Mouse (Mus musculus): Measurements from ENCODE around the gene Cers1.

Cers1 gene

DNA sequence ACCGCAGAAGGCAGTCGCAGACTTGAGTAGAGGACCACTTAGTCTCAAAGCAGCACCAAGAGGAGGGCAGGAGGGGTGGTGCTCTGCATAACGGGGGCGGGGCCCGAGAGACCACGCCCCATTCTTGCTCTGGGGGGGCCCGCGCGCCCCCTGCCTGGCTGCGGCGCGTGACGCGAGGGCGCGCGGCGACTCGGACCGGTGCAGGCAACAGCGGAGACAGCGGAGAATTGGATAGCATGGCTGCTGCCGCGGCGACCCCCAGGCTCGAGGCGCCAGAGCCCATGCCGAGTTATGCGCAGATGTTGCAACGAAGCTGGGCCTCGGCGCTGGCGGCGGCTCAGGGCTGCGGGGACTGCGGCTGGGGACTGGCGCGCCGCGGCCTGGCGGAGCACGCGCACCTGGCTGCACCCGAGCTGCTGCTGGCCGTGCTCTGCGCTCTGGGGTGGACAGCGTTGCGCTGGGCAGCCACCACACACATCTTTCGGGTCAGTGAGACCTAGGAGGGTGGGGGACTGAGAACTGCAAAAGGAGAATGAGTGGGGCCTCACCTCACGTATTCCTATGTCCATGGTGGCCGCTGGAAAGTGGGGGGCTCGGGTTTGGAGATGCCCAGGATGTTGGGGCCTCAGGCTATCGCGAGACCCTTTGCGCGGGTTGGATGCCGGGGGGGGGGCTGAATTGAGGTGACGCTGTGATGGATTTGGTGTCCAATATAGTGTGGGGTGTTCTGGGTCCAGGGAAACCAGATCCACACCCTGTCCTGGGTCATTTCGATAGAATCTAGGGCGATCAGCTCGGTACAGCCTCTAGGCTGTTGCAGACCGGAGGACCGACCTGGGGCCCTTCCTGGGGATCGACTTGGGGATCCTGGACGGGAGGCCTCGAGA lies at the start of gene Cers1:
Gene Cers1 (plus strand): TSS at position 152 of the 887 bp plus-strand sequence.
- in situ Hi-C loops (cut with MboI, MseI): no loop called here

DNA sequence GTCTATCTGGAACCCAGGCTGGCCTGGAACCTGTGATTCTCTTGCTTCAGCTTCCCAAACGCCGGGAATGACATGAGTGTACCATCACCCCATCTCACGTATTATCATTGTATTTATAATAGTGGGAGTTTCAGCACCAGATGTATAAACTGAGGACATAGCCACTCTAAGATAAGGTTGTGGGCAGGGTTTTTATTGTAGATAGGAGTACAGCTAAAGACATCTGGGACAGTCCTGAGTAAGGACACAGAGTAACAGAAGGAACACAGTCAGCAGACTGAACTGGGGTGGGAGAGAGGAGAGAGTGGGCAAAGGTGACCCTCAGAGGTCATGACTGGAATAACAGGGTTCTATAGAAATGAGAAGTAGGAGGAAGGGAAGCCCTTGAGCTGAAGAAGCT lies 47.9 kb upstream of the Cers1 start:
- in situ Hi-C loops (cut with MboI, MseI): no loop called here

GRCm38 (mm10) chr8:70268311-70268710 lies 47.3 kb upstream of the Cers1 start:
- in situ Hi-C loops (cut with MboI, MseI): no loop called here

GRCm38 (mm10) chr8:70268799-70269565 lies 46.6 kb upstream of the Cers1 start:
- in situ Hi-C loops (cut with MboI, MseI): no loop called here

DNA sequence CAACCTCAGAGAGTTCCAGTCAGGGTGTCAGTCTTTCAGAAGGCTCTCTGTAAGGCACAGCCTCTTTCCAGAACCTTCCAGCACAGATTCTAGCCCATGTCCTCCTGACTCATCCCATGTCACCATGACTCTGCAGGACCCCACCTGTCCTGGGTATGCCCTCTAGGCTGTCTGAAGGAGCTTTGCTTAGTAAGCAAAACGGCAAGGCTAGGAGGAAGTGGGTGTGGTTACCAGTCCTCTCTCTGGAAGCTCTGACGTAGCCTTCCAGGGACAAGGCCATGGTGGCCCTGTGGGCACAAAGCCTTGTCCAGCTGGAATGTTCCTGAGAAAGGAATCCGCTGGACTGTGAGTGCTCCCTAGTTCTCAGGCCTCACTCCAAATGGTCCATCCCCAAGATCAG lies 42.6 kb upstream of the Cers1 start:
- in situ Hi-C loops (cut with MboI, MseI): no loop called here

GRCm38 (mm10) chr8:70274350-70274749 lies 41.2 kb upstream of the Cers1 start:
- in situ Hi-C loops (cut with MboI, MseI): no loop called here

DNA sequence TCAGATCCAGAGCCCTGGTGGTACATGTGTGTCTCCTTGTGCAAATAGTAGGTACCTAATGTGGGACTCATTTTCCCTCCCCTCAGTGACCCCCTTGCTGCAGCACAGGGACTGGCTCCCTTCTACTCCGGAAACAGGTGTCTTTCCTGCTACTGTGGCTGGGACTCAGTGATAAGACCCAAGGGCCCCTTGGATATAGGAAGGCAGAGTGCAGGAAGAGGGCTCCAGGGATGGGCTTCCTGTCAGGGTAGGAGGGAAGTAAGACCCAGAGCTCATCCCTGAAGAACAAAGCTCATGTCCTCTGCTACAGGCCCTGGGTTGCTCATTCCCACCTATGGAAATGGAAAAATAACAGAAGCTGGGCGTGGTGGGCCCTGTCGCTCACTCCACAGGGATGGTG lies 39.1 kb upstream of the Cers1 start:
- in situ Hi-C loops (cut with MboI, MseI): no loop called here

DNA sequence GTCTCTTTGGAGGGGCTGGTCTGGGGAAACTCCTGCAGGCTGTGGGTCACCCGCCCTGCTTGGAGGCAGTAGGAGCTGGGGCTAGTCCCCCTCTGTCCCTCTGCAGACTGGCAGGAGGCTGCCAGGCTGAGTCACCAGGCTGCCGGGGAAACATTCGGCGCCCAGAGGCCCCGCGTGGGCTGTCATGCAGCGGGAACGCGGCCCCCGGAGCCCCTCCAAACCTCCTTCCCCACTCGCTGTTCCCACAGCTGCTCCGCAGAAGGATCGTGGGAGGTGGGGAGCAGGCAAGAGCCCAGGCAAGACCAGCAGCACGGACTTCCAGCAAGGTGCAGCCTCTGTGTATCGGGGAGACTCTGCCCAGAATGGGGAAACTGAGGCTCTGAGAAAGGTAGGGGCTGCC lies 37.4 kb upstream of the Cers1 start:
- in situ Hi-C loops (cut with MboI, MseI): no loop called here

- in situ Hi-C loops (cut with MboI, MseI): no loop called here
These were observed 36.3 kb upstream of the Cers1 start for GRCm38 (mm10) chr8:70279266-70279665.

DNA sequence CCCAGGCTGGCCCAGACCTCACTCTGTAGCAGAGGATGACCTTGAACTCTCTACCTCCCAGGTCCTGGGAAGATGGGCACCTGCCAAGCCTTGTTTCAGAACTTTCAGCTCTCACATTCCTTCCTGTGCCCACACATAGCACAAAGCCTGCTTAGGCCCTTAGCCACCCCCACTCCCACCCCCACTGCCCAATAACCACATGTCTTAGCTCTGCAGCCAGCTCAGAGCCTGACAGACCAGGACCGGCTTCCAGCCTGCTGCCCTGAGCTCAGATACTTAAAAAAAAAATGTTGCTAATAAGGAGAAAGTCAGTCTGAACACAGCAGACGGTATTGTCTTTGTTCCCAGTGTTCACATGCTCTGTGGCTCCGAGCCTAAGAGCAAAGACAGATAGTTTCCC lies 34.6 kb upstream of the Cers1 start:
- in situ Hi-C loops (cut with MboI, MseI): no loop called here

DNA sequence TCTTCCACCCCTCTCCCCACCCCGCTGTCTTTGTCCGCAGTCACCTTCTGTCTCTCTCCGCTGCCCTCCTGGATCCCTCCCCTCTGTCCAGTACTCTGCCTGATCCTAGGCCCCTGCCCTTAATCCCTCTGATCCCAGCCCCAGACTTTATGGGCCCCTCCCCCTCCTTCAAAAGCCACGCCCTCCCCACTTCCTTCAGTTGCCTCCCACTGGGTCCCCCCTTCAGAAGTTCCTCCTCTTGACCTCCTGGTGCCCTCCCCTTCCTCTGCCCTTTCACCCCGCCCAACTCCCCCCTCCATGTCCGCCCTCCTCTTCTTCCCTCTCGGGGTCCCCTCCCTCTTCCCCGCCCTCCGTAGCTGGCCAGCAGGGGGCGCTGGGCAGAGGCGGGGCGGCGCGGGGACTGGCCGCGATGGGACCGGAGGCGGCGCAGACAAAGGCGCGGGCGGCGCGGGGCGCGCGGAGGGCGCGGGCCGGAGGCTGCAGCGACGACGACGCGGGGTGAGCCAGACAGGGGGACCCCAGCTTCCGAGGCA lies 32.9 kb upstream of the Cers1 start, which contains the start of gene Homer3:
Gene Homer3 (plus strand): TSS at position 225 of the 533 bp plus-strand sequence.
- in situ Hi-C loops (cut with MboI, MseI): no loop called here

- in situ Hi-C loops (cut with MboI, MseI): no loop called here
These were observed 32.2 kb upstream of the Cers1 start for GRCm38 (mm10) chr8:70283136-70284077.

GRCm38 (mm10) chr8:70284421-70284820 lies 31.2 kb upstream of the Cers1 start:
- in situ Hi-C loops (cut with MboI, MseI): no loop called here

- in situ Hi-C loops (cut with MboI, MseI): no loop called here
These were observed 30.3 kb upstream of the Cers1 start for GRCm38 (mm10) chr8:70285304-70285703.

DNA sequence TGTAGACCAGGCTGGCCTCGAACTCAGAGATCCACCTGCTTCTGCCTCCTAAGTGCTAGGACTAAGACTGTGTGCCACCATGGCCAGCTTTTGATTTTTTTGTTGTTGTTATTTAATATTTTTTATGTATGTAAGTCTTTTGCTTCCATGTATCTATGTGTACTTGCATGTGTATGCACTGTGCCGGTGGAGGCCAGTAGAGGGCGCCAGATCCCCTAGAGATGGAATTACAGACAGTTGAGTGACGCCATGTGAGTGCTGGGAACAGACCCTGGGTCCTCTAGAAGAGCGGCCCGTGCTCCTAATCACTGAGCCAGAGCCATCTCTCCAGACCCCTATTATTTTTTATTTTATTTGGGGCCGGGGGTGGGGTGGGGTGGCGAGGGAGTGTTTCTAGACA lies 28.8 kb upstream of the Cers1 start:
- in situ Hi-C loops (cut with MboI, MseI): no loop called here

GRCm38 (mm10) chr8:70293988-70294405 lies 21.6 kb upstream of the Cers1 start:
- in situ Hi-C loops (cut with MboI, MseI): no loop called here

- in situ Hi-C loops (cut with MboI, MseI): no loop called here
These were observed 14.7 kb upstream of the Cers1 start for GRCm38 (mm10) chr8:70300881-70301280.

GRCm38 (mm10) chr8:70302358-70302890 lies 13.2 kb upstream of the Cers1 start, which contains the start of the genes Ddx49 and Cope:
Gene Ddx49, minus strand, starts transcription at chr8:70302489.
Gene Cope, plus strand, starts transcription at chr8:70302518.
- in situ Hi-C loops (cut with MboI, MseI): no loop called here

GRCm38 (mm10) chr8:70302901-70303300 lies 12.7 kb upstream of the Cers1 start:
- in situ Hi-C loops (cut with MboI, MseI): no loop called here

- in situ Hi-C loops (cut with MboI, MseI): no loop called here
These were observed 6.3 kb upstream of the Cers1 start for GRCm38 (mm10) chr8:70309311-70309710.

DNA sequence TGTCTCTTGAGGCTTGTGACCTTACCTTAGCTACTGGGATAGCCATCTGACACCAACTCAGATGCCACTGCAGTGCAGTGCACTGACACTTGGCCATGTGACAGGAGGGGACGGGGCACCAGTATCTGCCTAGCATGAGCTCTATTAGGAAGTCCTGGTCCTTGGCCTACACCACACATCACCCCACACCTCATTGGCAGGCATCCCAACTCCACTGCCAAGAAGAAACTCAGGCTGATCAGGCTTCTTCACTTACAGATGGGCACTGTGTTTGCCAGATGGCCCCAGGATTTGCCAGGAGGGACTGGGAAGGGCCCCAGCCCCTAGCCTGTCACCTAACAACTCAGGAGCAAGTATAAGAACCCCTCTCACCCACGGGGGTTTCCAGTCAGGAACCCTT lies 2.2 kb upstream of the Cers1 start:
- in situ Hi-C loops (cut with MboI, MseI): no loop called here

All from regulatory T cell (primary cell).